Mouse (Mus musculus) embryo, embryonic 9.5 days (tissue): ENCODE measurements around the gene Wdr66.

Experiments
- DNase-seq: peaks from one replicate; pipeline ENCODE4 v3.0.0-alpha.2; 2017; ENCODE audit errors: extremely low spot score

Wdr66 gene

GRCm38 (mm10) chr5:123357253-123357652 is 105.4 kb downstream of the Wdr66 start:
- DNase-seq, result no peak

- no peak for DNase-seq
These were observed 107.5 kb downstream of the Wdr66 start for GRCm38 (mm10) chr5:123359431-123359830.

- DNase-seq, result no peak
These were observed 111.0 kb downstream of the Wdr66 start for GRCm38 (mm10) chr5:123362911-123363310.

GRCm38 (mm10) chr5:123364302-123364971 is 112.5 kb downstream of the Wdr66 start:
- DNase-seq, result no peak

- DNase-seq, result peak; percentile 51
These were observed 117.1 kb downstream of the Wdr66 start for GRCm38 (mm10) chr5:123368869-123369488.

- no peak for DNase-seq
These were observed 118.1 kb downstream of the Wdr66 start for GRCm38 (mm10) chr5:123370049-123370448.

GRCm38 (mm10) chr5:123375262-123375661 is 123.4 kb downstream of the Wdr66 start:
- DNase-seq, result no peak

GRCm38 (mm10) chr5:123375793-123376452 is 124.0 kb downstream of the Wdr66 start:
- no peak for DNase-seq

GRCm38 (mm10) chr5:123376569-123376968 is 124.7 kb downstream of the Wdr66 start:
- DNase-seq, result no peak
